Mouse (Mus musculus) skeletal muscle tissue, adult 2 months (tissue): ENCODE measurements around the gene Appbp2.
A peak's percentile ranks its signal among the peaks of the same experiment; 100 is the strongest.

Source experiments
- DNase-seq: peaks from one replicate; pipeline ENCODE4 v3.0.0-alpha.2; 2012; ENCODE audit warnings: low read depth, low spot score

Appbp2 gene

DNA sequence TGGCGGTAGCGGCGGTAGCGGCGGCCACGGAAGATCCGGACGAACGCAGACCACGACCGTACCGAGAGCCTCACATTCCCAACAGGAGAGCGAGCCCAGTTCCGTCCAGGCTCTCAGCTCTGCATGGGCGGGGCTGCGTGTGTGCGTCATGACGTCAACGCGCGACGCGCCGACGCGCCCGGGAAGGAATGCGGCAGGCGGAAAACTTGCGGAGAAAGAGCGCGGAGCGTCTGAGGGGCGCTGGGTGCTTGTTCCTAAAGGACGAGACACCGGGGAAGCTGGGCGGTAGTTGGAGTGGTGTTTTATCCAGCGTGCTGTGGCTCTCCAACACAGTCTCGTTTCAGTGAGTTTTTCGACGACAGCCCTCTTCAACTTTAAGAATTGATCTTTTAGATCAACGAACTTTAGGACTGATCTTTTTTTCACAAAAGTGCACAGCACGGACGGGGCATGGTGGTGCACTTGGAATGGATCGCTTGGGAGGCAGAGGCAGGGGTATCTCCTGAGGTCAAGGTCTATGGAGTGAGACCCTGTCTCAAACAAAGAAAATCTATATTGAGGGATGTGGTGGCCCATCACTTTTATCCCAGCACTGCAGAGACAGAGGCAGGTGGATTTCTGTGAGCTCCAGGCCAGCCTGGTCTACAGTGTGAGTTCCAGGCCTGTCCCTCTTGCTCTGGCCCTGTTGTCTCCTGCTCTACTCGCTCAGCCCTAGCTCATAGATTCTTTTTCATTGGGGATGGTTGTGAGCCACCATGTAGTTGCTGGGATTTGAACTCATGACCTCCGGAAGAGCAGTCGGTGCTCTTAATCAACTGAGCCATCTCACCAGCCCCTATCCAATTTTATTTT is at the start of gene Appbp2:
TSS of gene Appbp2 (minus strand) at position 141 of the 852 bp plus-strand sequence.
- DNase-seq: peak; percentile 79

- DNase-seq: no peak
These were observed 46.4 kb upstream of the Appbp2 start for GRCm38 (mm10) chr11:85281219-85281878.

GRCm38 (mm10) chr11:85278175-85278574 is 43.2 kb upstream of the Appbp2 start:
- DNase-seq: no peak

DNA sequence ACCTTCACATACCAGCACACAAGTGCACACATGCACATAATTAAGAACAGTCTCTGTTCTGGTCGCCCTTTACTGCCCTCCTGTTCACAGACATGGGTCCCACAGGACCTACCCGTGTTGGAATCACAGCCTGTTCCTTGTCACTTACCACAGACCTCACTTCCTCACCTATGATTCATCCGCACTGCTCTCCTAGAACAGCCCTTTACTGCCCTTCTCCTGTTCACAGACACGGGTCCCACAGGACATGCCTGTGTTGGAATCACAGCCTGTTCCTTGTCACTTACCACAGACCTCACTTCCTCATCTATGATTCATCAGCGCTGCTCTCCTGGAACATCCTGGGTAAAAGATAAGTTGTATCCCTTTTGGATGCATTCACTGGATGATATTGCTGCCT is 42.7 kb upstream of the Appbp2 start:
- no peak for DNase-seq

DNA sequence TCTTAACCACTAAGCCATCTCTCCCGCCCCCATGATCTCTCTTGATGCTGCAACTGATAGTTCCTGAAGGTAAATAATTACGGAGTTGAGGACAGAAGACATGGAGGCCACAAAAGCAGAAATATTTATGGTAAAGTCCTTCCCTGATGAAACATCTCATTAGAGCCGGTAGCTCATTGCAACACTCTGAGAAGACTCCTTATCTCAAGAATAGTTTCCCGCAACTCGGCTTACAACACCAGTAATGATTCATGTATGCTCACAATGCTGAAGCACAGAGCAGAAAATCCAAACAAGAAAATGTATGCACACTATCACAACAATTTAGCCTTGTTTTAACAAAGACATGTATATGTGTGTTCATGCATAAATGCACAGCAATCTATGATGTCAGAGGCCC is 40.2 kb upstream of the Appbp2 start:
- DNase-seq: no peak

GRCm38 (mm10) chr11:85273299-85273698 is 38.4 kb upstream of the Appbp2 start:
- DNase-seq: no peak

DNA sequence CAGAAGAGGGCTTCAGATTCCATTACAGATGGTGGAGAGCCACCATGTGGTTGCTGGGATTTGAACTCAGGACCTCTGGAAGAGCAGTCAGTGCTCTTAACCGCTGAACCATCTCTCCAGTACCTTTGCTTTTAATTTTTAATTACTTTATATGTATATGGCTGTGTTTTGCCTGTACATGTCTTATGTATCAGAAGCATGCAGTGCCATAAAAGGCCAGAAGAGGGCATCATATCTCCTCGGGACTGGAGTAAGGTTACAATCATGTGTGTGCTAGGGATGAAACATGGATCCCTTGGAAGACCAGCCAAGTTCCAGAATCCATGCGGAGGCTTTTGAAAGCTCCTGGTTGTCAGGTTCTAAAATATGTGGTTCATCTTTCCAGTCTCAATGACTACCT is 35.7 kb upstream of the Appbp2 start:
- peak; percentile 11 for DNase-seq

- DNase-seq: no peak
These were observed 32.5 kb upstream of the Appbp2 start for GRCm38 (mm10) chr11:85267393-85267792.

GRCm38 (mm10) chr11:85264635-85265034 is 29.7 kb upstream of the Appbp2 start:
- no peak for DNase-seq

DNA sequence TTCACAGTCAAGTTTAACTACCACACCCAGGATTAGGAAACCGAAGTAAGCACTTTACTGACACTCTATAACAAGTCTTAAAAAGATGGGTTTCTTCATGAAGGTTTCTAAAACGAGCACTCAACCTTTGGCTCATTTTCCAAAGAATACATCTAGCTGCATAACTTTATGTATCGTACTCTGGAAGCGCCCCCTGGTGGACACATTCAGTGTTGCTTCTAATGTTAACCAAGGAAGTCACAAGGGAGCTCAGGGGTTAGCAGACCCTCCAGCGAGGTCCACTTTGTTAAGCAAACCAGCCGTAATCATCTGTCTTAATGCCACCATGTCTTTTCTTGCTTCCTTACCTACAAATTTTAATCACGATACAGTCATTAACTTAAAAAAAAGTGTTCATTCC is 26.3 kb upstream of the Appbp2 start:
- DNase-seq: peak; percentile 31

- peak; percentile 79 for DNase-seq
These were observed 24.0 kb upstream of the Appbp2 start for GRCm38 (mm10) chr11:85258966-85259365.

DNA sequence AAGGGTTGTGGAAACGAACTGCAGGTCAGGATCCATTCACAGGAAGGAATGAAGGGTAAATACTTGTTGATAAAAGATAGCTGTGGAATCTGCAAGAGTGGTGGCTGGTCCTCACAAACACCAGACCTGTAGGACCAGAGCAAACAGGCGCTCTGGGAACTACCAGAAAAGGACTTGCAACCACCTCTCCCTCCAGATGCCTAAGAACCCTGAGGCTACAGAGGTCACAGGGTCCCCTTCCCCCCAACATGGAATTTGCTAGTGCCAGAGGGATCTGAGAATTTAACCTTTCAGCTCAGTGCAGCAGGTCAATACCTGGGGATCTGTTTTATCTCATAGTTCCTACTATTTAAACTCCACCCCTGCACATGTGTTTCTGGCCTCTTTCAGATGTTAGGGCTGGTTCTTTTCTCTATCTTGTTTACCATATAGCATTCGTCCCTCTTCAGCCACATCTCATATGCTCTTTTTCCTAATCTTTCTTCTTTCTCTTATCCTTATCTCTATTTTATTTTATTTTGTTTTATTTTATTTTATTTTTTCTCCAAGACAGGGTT is 20.6 kb upstream of the Appbp2 start:
- DNase-seq: no peak

- DNase-seq: no peak
These were observed 18.7 kb upstream of the Appbp2 start for GRCm38 (mm10) chr11:85253641-85254040.

DNA sequence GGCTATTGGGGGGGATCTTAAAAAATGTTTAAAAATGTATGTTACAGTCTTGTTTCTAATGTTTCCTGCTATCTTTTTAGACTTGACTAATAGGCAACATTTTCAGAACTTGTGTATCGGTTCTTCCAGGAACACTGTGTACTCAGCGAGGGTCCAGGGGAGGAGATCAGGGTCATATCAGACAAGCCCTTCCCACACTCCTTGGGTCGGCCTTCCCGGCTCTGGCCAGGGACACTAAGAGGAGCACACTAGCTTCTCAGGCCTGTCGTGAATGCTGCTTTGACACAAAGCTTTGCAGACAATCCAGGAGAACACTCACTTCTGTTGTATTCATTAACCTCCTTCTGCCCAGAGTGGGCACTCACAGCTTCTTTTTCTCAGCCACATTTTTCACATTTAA is 18.1 kb upstream of the Appbp2 start:
- DNase-seq: no peak

DNA sequence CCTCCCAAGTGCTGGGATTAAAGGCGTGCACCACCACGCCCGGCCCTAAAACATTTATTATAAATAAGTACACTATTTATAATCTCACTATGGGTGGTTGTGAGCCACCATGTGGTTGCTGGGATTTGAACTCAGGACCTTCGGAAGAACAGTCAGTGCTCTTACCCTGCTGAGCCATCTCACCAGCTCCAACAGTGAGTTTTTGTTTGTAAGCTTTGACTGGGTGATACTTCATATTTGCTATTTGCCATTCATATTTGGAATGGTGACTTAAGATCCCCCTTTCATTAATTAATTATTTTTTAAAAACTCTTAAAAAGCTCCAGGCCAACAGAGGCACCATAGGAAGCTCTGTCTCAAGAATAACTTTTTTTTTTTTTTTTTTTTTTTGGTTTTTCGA is 17.0 kb upstream of the Appbp2 start:
- DNase-seq: no peak

GRCm38 (mm10) chr11:85250467-85250866 is 15.5 kb upstream of the Appbp2 start:
- no peak for DNase-seq

DNA sequence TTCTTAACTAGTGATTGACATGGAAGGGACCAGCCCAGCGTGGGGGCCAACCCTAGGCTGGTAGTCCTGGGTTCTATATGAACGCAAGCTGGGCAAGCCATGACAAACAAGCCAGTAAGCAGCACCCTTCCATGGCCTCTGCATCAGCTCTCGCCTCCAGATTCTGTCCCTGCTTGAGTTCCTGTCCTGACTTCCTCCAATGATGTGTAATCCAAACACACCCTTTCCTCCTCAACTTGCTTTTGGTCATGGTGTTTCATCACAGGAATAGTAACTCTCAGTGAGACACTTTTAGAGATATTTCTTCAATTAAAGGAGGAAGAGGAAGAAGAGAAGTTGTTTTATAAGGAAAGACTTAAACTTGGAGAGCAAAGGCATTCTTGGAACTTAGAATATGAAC is 14.4 kb upstream of the Appbp2 start:
- no peak for DNase-seq

DNA sequence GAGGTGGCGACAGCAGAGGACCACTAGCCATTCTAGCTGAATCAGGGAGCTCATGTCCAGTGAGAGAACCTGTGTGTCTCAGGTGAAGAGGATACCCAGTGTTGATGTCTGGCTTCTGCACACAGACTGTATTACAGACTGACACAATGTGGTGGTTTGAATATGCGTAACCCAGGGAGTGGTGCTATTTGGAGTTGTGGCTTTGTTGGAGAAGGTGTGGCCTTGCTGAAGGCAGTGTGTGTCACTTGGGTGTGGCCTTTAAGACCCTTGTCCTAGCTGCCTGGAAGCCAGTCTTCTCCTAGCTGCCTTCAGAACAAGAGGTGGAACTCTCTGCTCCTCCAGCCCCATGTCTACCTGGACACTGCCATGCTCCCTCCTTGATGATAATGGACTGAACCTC is 13.2 kb upstream of the Appbp2 start:
- no peak for DNase-seq

- DNase-seq: no peak
These were observed 6.3 kb upstream of the Appbp2 start for GRCm38 (mm10) chr11:85241226-85241625.

DNA sequence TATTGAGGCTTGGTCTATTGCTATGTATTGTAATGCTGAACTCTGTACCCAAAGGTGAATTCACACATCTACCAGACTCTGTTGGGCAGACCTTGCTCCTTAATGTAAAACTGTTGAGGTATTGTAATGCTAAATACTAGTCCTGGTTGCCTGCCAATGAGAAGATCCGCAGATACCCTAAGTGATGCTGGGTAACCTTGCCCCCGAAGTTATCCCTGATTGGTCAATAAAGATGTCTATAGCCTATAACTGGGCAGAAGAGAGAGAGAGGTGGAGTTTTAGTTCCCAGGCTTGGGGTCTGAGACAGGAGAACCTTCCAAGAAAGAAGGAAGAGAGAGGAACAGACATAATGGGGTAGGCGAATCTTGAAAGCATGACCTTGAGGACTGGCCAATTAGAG is 5.3 kb upstream of the Appbp2 start:
- no peak for DNase-seq

GRCm38 (mm10) chr11:85234363-85234989 is 454 bp downstream of the Appbp2 start:
- DNase-seq: peak; percentile 60

DNA sequence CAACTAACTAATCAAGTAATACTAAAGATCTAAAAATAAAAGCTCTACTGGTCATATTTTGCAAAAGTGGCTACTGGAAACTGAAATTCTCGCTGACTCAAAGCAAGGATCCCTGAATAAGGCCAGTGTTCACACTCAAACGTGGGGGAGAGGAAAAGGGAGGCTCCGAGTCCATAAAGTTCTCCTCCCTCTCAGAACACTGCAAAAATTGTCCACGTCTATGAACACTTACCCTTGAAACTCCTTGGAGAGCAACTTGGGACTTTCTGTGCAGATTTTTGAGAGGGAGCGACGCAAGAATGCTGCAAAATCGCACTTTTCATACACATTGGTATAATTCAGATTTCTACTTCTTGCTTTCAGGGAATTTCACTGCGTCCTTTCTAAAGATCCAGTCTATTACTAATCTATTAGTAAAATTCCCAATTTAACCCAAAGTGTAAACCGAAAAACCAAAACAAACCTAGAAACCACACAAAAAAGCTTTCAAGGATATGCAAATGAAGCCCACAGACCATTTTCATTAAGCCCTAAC is 1.2 kb downstream of the Appbp2 start:
- DNase-seq: no peak
